Mouse (Mus musculus) spleen, adult 2 months (tissue): ENCODE results near the gene Ppm1a.

ENCODE experiments used
- CTCF ChIP-seq: fragments of 200-500 bp; IDR thresholded peaks from 2 replicates; pipeline ENCODE4 v1.5.1; 2011; ENCODE audit warnings: mild to moderate bottlenecking, inconsistent platforms; ENCODE audit not compliant: insufficient read depth, insufficient read length, insufficient replicate concordance; ENCODE audit errors: extremely low read depth
- POLR2A ChIP-seq: fragments of 200-500 bp; IDR thresholded peaks from 2 replicates; pipeline ENCODE4 v1.6.1; 2011; ENCODE audit warnings: low read depth, low read length, inconsistent platforms

- TF ChIP-seq CTCF (no peak), POLR2A (no peak)
Observed at GRCm38 (mm10) chr12:72762502-72762901, 5.2 kb downstream of the Ppm1a start.
